Mouse (Mus musculus): ENCODE data around the gene Ddx41.

Ddx41 gene

GRCm38 (mm10) chr13:55505810-55506209 is 30.6 kb downstream of the Ddx41 start:
- DNase-seq: no peak

GRCm38 (mm10) chr13:55504390-55504789 is 32.1 kb downstream of the Ddx41 start:
- DNase-seq: no peak

- no peak for DNase-seq
Observed at GRCm38 (mm10) chr13:55502405-55502804, 34.1 kb downstream of the Ddx41 start.

GRCm38 (mm10) chr13:55500575-55500974 is 35.9 kb downstream of the Ddx41 start:
- no peak for DNase-seq

GRCm38 (mm10) chr13:55498906-55499305 is 37.6 kb downstream of the Ddx41 start:
- DNase-seq: no peak

GRCm38 (mm10) chr13:55496661-55497060 is 39.8 kb downstream of the Ddx41 start:
- no peak for DNase-seq

- no peak for DNase-seq
Observed at GRCm38 (mm10) chr13:55495702-55496101, 40.8 kb downstream of the Ddx41 start.

GRCm38 (mm10) chr13:55494883-55495621 is 41.4 kb downstream of the Ddx41 start:
- DNase-seq: peak in 1 of 2 experiments; percentile 35

GRCm38 (mm10) chr13:55494257-55494656 is 42.2 kb downstream of the Ddx41 start:
- no peak for DNase-seq

- DNase-seq: peak; percentile 78 to 85
Observed at GRCm38 (mm10) chr13:55487578-55488498, 48.6 kb downstream of the Ddx41 start, which contains the start of gene Dbn1. Dbn1 (minus strand) TSS chr13:55488111.

- DNase-seq: peak; percentile 69 to 77
Observed at GRCm38 (mm10) chr13:55486916-55487577, 49.4 kb downstream of the Ddx41 start.

- peak; percentile 52 to 67 for DNase-seq
Observed at GRCm38 (mm10) chr13:55486029-55486794, 50.2 kb downstream of the Ddx41 start.

- no peak for DNase-seq
Observed at GRCm38 (mm10) chr13:55484520-55485088, 51.9 kb downstream of the Ddx41 start.

- DNase-seq: peak; percentile 54 to 57
Observed at GRCm38 (mm10) chr13:55483593-55483992, 52.9 kb downstream of the Ddx41 start.

GRCm38 (mm10) chr13:55483071-55483470 is 53.4 kb downstream of the Ddx41 start:
- DNase-seq: peak in 1 of 2 experiments; percentile 31

GRCm38 (mm10) chr13:55482542-55482941 is 53.9 kb downstream of the Ddx41 start:
- DNase-seq: peak; percentile 52 to 68
